Mouse (Mus musculus) MEL (cell line): ENCODE data around the gene Rasl2-9. TPM values are rescaled to one million over a fixed set of nuclear protein-coding genes. Genes with fewer than 3 reads are reported as not detected.
"Not testable (repeated sequence)": the region's sequence is repeated elsewhere in the genome, so short reads cannot be mapped to it uniquely, and the experiment has no call there.

Source experiments
- DNase-seq: peaks from one replicate; pipeline ENCODE4 v3.0.0; 2011; ENCODE audit warnings: low read depth, low spot score
- H3K27ac ChIP-seq: 2 replicates; pipeline ENCODE4 v1.5.1; 2012; ENCODE audit warnings: low read depth, mild to moderate bottlenecking, control low read depth, low read length, moderate library complexity; ENCODE audit not compliant: control insufficient read depth
- H3K27me3 ChIP-seq, 2 experiments: fragments of 150-350 bp in 1 of 2; sonication (generic) in 1 of 2; 2 replicates each; pipeline ENCODE4 v1.6.1; 2012; ENCODE audit warnings: low read length in 2 of 2, mild to moderate bottlenecking in 2 of 2, improper control_type of control experiment in 1 of 2, moderate library complexity in 1 of 2; ENCODE audit not compliant: insufficient read depth in 2 of 2, control insufficient read depth in 1 of 2
- H3K36me3 ChIP-seq, 2 experiments: 2 replicates each; pipeline ENCODE4 v1.6.1; 2012 to 2014; ENCODE audit warnings: low read length in 2 of 2, improper control_type of control experiment in 1 of 2, inconsistent platforms in 1 of 2, mild to moderate bottlenecking in 1 of 2; ENCODE audit not compliant: insufficient read depth in 2 of 2, control insufficient read depth in 1 of 2
- H3K4me1 ChIP-seq, 2 experiments: fragments of 150-350 bp in 1 of 2; sonication (generic) in 1 of 2; 2 replicates each; pipeline ENCODE4 v1.6.1; 2012; ENCODE audit warnings: low read length in 2 of 2, improper control_type of control experiment in 1 of 2, mild to moderate bottlenecking in 1 of 2; ENCODE audit not compliant: insufficient read depth in 2 of 2, control insufficient read depth in 1 of 2
- H3K4me3 ChIP-seq, 2 experiments: fragments of 150-350 bp in 1 of 2; sonication (generic) in 1 of 2; 2 replicates each; pipeline ENCODE4 v1.5.1; 2012; ENCODE audit warnings: low read depth in 2 of 2, low read length in 2 of 2, mild to moderate bottlenecking in 2 of 2, moderate library complexity in 2 of 2, control low read depth in 1 of 2, improper control_type of control experiment in 1 of 2; ENCODE audit not compliant: control insufficient read depth in 1 of 2, insufficient read depth in 1 of 2
- H3K79me2 ChIP-seq: 2 replicates; pipeline ENCODE4 v1.6.1; 2012; ENCODE audit warnings: mild to moderate bottlenecking, low read length, moderate library complexity; ENCODE audit not compliant: control insufficient read depth, poor library complexity, insufficient read depth
- H3K9ac ChIP-seq: 2 replicates; pipeline ENCODE4 v1.6.1; 2012; ENCODE audit warnings: low read depth, mild to moderate bottlenecking, control low read depth, low read length, moderate library complexity; ENCODE audit not compliant: control insufficient read depth, poor library complexity, severe bottlenecking
- H3K9me3 ChIP-seq: fragments of 150-350 bp; sonication (generic); replicated peaks from 2 replicates; pipeline ENCODE4 v1.6.1; 2012; ENCODE audit warnings: mild to moderate bottlenecking, low read length, improper control_type of control experiment, moderate library complexity; ENCODE audit not compliant: insufficient read depth
- CHD2 ChIP-seq: IDR thresholded peaks from 2 replicates; pipeline ENCODE4 v1.6.1; 2011; ENCODE audit warnings: low read length, improper control_type of control experiment
- CTCF ChIP-seq, 3 experiments: IDR thresholded peaks in 2 of 3; conservative IDR thresholded peaks in 1 of 3; 2 replicates each; pipeline ENCODE4 v1.5.1; 2011 to 2012; ENCODE audit warnings: low read length in 3 of 3, low read depth in 2 of 3, mild to moderate bottlenecking in 2 of 3, improper control_type of control experiment in 1 of 3, inconsistent platforms in 1 of 3, mixed read lengths in 1 of 3, moderate library complexity in 1 of 3; ENCODE audit not compliant: control insufficient read depth in 1 of 3, insufficient read depth in 1 of 3, poor library complexity in 1 of 3, severe bottlenecking in 1 of 3
- EP300 ChIP-seq, 2 experiments: IDR thresholded peaks; 2 replicates each; pipeline ENCODE4 v1.6.1; 2011; ENCODE audit warnings: improper control_type of control experiment in 2 of 2, low read length in 2 of 2, low read depth in 1 of 2, mild to moderate bottlenecking in 1 of 2
- ETS1 ChIP-seq: IDR thresholded peaks from 2 replicates; pipeline ENCODE4 v1.6.1; 2012; ENCODE audit warnings: low read depth, mild to moderate bottlenecking, inconsistent platforms, low read length, improper control_type of control experiment, moderate library complexity
- GATA1 ChIP-seq: IDR thresholded peaks from 2 replicates; pipeline ENCODE4 v1.6.1; 2011; ENCODE audit warnings: low read depth, low read length, improper control_type of control experiment
- HCFC1 ChIP-seq: IDR thresholded peaks from 2 replicates; pipeline ENCODE4 v1.6.1; 2012; ENCODE audit warnings: low read depth, mild to moderate bottlenecking, inconsistent platforms, low read length, improper control_type of control experiment, moderate library complexity
- KAT2A ChIP-seq: conservative IDR thresholded peaks from 2 replicates; pipeline ENCODE4 v1.6.1; 2012; ENCODE audit warnings: low read depth, low read length, improper control_type of control experiment, inconsistent platforms
- MEF2A ChIP-seq: IDR thresholded peaks from 2 replicates; pipeline ENCODE4 v1.6.1; 2014; ENCODE audit warnings: low read depth, mild to moderate bottlenecking, inconsistent platforms, low read length, improper control_type of control experiment; ENCODE audit not compliant: poor library complexity, insufficient replicate concordance, severe bottlenecking; ENCODE audit errors: extremely low read depth
- RAD21 ChIP-seq: IDR thresholded peaks from 2 replicates; pipeline ENCODE4 v1.6.1; 2011; ENCODE audit warnings: mild to moderate bottlenecking, low read depth, low read length, improper control_type of control experiment
- SIN3A ChIP-seq: IDR thresholded peaks from 2 replicates; pipeline ENCODE4 v1.6.1; 2012; ENCODE audit warnings: low read length, improper control_type of control experiment, inconsistent platforms
- TAL1 ChIP-seq: IDR thresholded peaks from 2 replicates; pipeline ENCODE4 v1.6.1; 2012; ENCODE audit warnings: mild to moderate bottlenecking, inconsistent platforms, low read length, moderate library complexity, mixed read lengths
- TCF12 ChIP-seq: IDR thresholded peaks from 2 replicates; pipeline ENCODE4 v1.6.1; 2014; ENCODE audit warnings: low read depth, mild to moderate bottlenecking, inconsistent platforms, low read length, improper control_type of control experiment, moderate library complexity
- UBTF ChIP-seq: IDR thresholded peaks from 2 replicates; pipeline ENCODE4 v1.6.1; 2012; ENCODE audit warnings: low read depth, mild to moderate bottlenecking, inconsistent platforms, low read length, improper control_type of control experiment, moderate library complexity, borderline replicate concordance; ENCODE audit not compliant: insufficient read depth
- USF1 ChIP-seq: IDR thresholded peaks from 2 replicates; pipeline ENCODE4 v1.6.1; 2014; ENCODE audit warnings: low read depth, mild to moderate bottlenecking, inconsistent platforms, low read length, improper control_type of control experiment, moderate library complexity
- USF2 ChIP-seq, 2 experiments: IDR thresholded peaks; 2 replicates each; pipeline ENCODE4 v1.6.1; 2011 to 2012; ENCODE audit warnings: improper control_type of control experiment in 2 of 2, low read length in 2 of 2, borderline replicate concordance in 1 of 2, inconsistent platforms in 1 of 2, low read depth in 1 of 2, mild to moderate bottlenecking in 1 of 2; ENCODE audit not compliant: insufficient read depth in 1 of 2
- ZC3H11A ChIP-seq: IDR thresholded peaks from 2 replicates; pipeline ENCODE4 v1.6.1; 2012; ENCODE audit warnings: low read depth, mild to moderate bottlenecking, inconsistent platforms, low read length, improper control_type of control experiment
- ZMIZ1 ChIP-seq: IDR thresholded peaks from 2 replicates; pipeline ENCODE4 v1.6.1; 2012; ENCODE audit warnings: low read depth, mild to moderate bottlenecking, inconsistent platforms, low read length, improper control_type of control experiment, moderate library complexity
- polyA plus RNA-seq, 2 experiments: library from polyadenylated mRNA; stranded (reverse) in 1 of 2; unstranded in 1 of 2; fragments of >175 nt in 1 of 2; fragments of >200 nt in 1 of 2; gene quantifications; 2 replicates each; pipeline versions ENCODE4 v1.2.1 to v1.2.4; 2012; ENCODE audit warnings: low replicate concordance in 2 of 2, low read depth in 1 of 2; ENCODE audit not compliant: insufficient read length in 2 of 2, insufficient read depth in 1 of 2, missing spikeins in 1 of 2
- total RNA-seq: library from RNA; depleted of rRNA; stranded (reverse); fragments of 300-350 nt; gene quantifications from 2 replicates; pipeline ENCODE4 v1.2.3, GENCODE M21; 2012; rRNA removed

Rasl2-9 gene
- total RNA-seq (not detected in 2 replicates), polyA plus RNA-seq (100 to 1,000 TPM in 1 of 2 experiments, under 1 TPM in 1; 0.65 to 196 TPM)

- TF ChIP-seq USF1 (no peak), KAT2A (no peak), ZC3H11A (no peak), ZMIZ1 (no peak), USF2 (IDR thresholded peaks at IDR 0.05; ENCODE audit: borderline replicate concordance in 1 of 2, insufficient read depth in 1 of 2, low read depth in 1 of 2, low read length in 2 of 2) (no peak), ETS1 (no peak), SIN3A (no peak), MEF2A (no peak), CHD2 (no peak), EP300 (IDR thresholded peaks at IDR 0.05; ENCODE audit: low read depth in 1 of 2, low read length in 2 of 2) (no peak), RAD21 (no peak), TCF12 (no peak), TAL1 (no peak), CTCF (IDR thresholded peaks at IDR 0.05 in 2 of 3, conservative IDR thresholded peaks at IDR 0.05 in 1 of 3; ENCODE audit: control insufficient read depth in 1 of 3, insufficient read depth in 1 of 3, low read depth in 2 of 3, low read length in 3 of 3, poor library complexity in 1 of 3, severe bottlenecking in 1 of 3) (no peak), UBTF (no peak), HCFC1 (no peak), GATA1 (no peak)
- no peak within 1 kb of the TSS for H3K27ac ChIP-seq
- no peaks in the 10 kb centered on the region for H3K9me3 ChIP-seq
- H3K9ac ChIP-seq = no peak within 1 kb of the TSS
- H3K27me3 ChIP-seq = no peaks in the 10 kb centered on the region
- H3K4me3 ChIP-seq = no peak within 1 kb of the TSS
- no peaks in the 10 kb centered on the region for H3K4me1 ChIP-seq
- DNase-seq = no peak
- H3K79me2 ChIP-seq = no peaks in the 10 kb centered on the region
- H3K36me3 ChIP-seq = no peaks in the 10 kb centered on the region
These were observed at the start of gene Rasl2-9 for GRCm38 (mm10) chr7:5125549-5126406. TSS of gene Rasl2-9 (minus strand) at chr7:5125950.

GRCm38 (mm10) chr7:5149570-5149969, 23.8 kb upstream of the Rasl2-9 start, which contains the start of gene Vmn1r55:
TSS of gene Vmn1r55 (minus strand) at chr7:5149670.
- not testable (repeated sequence) for H3K4me1 ChIP-seq, H3K36me3 ChIP-seq, DNase-seq, H3K27me3 ChIP-seq, H3K9ac ChIP-seq, H3K27ac ChIP-seq, H3K9me3 ChIP-seq, H3K4me3 ChIP-seq, H3K79me2 ChIP-seq
